Mouse (Mus musculus): ENCODE measurements around the gene Farp1. TPM values are rescaled to one million over a fixed set of nuclear protein-coding genes. Genes with fewer than 3 reads are reported as not detected.
A peak's percentile ranks its signal among the peaks of the same experiment; 100 is the strongest.

The Farp1 gene
- polyA plus RNA-seq, 1 experiment from 2014 or later, result 42.8 TPM

DNA sequence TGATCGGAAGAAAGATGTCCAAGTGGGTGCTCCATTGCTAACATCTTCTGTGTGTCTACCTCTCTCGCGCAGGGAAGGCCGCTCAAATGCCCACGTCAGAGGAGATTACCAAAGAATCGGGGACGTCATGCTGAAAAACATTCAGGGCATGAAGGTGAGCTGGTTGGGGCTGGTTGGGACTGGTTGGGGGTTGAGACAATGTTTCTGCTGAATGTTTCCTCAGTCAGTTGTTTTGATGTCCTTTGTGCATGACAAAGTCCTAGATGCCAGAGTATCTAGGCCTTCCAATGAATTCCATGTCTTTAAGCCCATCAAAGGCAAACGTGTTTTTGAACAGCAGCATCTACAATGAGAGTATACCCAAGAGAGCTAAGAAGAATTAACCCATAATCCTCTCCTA lies 232.8 kb downstream of the Farp1 start:
- 74% methylated on average over 8 of the region's 8 CpGs for WGBS
- Histone ChIP-seq H3K4me2 (ENCODE audit: low read length) (no peak overlapping the region), H3K4me1 (ENCODE audit: control insufficient read depth, insufficient read depth, low read length) (no peaks in the 10 kb centered on the region), H3K9ac (replicated peaks; ENCODE audit: low read length) (no peak overlapping the region), H3K27me3 (ENCODE audit: control insufficient read depth, insufficient read depth, low read length) (no peaks in the 10 kb centered on the region), H3K27ac (replicated peaks; ENCODE audit: low read depth, low read length) (no peak overlapping the region), H3K4me3 (replicated peaks; ENCODE audit: low read depth, low read length) (no peak overlapping the region), H3K36me3 (ENCODE audit: control insufficient read depth, insufficient read depth, low read length) (peaks cover 36% of the 10 kb centered on the region), H3K9me3 (ENCODE audit: control insufficient read depth, low read length) (no peaks in the 10 kb centered on the region)
- ATAC-seq (ENCODE audit: low FRiP score, low TSS enrichment), result no peak
- no peak for DNase-seq

DNA sequence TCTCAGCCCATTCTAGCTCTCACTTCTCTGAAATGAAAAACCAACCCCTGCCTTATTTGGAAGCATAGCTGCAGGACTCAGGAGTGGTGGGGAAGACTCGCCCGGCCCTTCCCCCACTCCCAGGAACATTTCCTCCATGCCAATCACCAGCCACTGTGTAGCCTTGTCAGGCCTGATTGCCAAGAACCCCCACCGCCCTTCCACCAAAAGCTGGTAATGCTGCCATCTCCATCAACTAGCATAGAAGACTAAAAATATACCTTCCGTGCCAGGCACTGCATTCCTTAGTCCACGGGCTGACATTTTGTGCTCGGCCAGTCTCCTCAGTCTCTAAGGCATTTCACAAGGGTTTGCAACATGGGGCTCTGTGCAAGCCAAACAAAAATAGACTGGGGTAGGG lies 235.5 kb downstream of the Farp1 start:
- H3K27ac ChIP-seq (replicated peaks; ENCODE audit: low read depth, low read length), result no peak overlapping the region
- DNase-seq (no peak), ATAC-seq (ENCODE audit: low FRiP score, low TSS enrichment) (no peak)
- 88% methylated on average over 6 of the region's 6 CpGs for WGBS
- H3K4me1 ChIP-seq (ENCODE audit: control insufficient read depth, insufficient read depth, low read length), result no peaks in the 10 kb centered on the region
- no peaks in the 10 kb centered on the region for H3K27me3 ChIP-seq (ENCODE audit: control insufficient read depth, insufficient read depth, low read length)
- no peak overlapping the region; the same call in 1 of the 2 replicates for H3K9ac ChIP-seq (replicated peaks; ENCODE audit: low read length)
- H3K4me3 ChIP-seq (replicated peaks; ENCODE audit: low read depth, low read length), result no peak overlapping the region
- no peak overlapping the region for H3K4me2 ChIP-seq (ENCODE audit: low read length)
- peaks cover 47% of the 10 kb centered on the region for H3K36me3 ChIP-seq (ENCODE audit: control insufficient read depth, insufficient read depth, low read length)
- H3K9me3 ChIP-seq (ENCODE audit: control insufficient read depth, low read length), result no peaks in the 10 kb centered on the region

DNA sequence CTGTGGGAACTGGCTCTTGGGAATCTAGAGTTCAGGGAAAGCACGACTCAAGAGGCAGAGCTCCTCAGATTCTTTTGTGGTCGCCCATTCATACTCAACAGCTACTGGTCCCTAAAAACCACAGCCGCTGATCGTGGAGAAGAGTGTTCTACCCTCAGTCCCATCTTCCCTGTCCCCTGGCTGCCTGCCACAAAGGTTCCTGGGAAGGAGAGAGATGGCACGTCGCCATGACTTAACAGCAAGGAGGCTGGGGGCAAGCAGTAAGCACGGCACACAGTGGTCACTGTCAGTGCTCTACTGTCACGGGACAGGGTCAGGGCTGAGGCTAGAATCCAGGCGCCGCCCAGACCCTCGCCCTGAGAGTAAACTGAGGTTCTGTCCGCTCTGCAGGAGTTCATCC lies 240.0 kb downstream of the Farp1 start:
- H3K9ac ChIP-seq (replicated peaks; ENCODE audit: low read length), result no peak overlapping the region
- H3K4me3 ChIP-seq (replicated peaks; ENCODE audit: low read depth, low read length), result no peak overlapping the region
- peaks cover 72% of the 10 kb centered on the region for H3K36me3 ChIP-seq (ENCODE audit: control insufficient read depth, insufficient read depth, low read length)
- no peaks in the 10 kb centered on the region for H3K4me1 ChIP-seq (ENCODE audit: control insufficient read depth, insufficient read depth, low read length)
- WGBS, result 88% methylated on average over 12 of the region's 12 CpGs
- no peaks in the 10 kb centered on the region for H3K27me3 ChIP-seq (ENCODE audit: control insufficient read depth, insufficient read depth, low read length)
- no peaks in the 10 kb centered on the region for H3K9me3 ChIP-seq (ENCODE audit: control insufficient read depth, low read length)
- DNase-seq (no peak), ATAC-seq (ENCODE audit: low FRiP score, low TSS enrichment) (no peak)
- no peak overlapping the region for H3K27ac ChIP-seq (replicated peaks; ENCODE audit: low read depth, low read length)
- no peak overlapping the region for H3K4me2 ChIP-seq (ENCODE audit: low read length)

DNA sequence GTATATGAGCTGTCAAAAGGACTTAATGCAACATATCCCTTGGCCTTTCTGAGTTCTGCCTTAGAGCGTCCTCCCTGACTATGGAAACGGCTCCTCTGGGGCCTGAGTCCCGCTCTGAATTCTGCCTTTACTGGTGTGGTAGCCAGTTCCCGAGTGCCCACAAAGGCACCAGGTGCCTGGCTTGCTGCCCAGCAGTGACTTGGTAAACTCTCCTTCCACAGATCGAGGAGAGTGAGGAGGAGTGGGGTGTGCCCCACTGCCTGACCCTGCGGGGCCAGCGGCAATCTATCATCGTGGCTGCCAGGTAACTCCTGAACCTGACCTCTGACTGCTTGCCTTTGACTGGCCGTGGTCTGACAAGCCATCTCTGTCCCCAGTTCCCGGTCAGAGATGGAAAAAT lies 241.0 kb downstream of the Farp1 start:
- no peak overlapping the region for H3K9ac ChIP-seq (replicated peaks; ENCODE audit: low read length)
- no peaks in the 10 kb centered on the region for H3K4me1 ChIP-seq (ENCODE audit: control insufficient read depth, insufficient read depth, low read length)
- H3K27ac ChIP-seq (replicated peaks; ENCODE audit: low read depth, low read length), result no peak overlapping the region
- H3K4me2 ChIP-seq (ENCODE audit: low read length), result no peak overlapping the region
- DNase-seq, result no peak
- 91% methylated on average over 10 of the region's 10 CpGs for WGBS
- H3K4me3 ChIP-seq (replicated peaks; ENCODE audit: low read depth, low read length), result no peak overlapping the region
- no peak for ATAC-seq (ENCODE audit: low FRiP score, low TSS enrichment)
- no peaks in the 10 kb centered on the region for H3K27me3 ChIP-seq (ENCODE audit: control insufficient read depth, insufficient read depth, low read length)
- H3K36me3 ChIP-seq (ENCODE audit: control insufficient read depth, insufficient read depth, low read length), result peaks cover 76% of the 10 kb centered on the region
- no peaks in the 10 kb centered on the region for H3K9me3 ChIP-seq (ENCODE audit: control insufficient read depth, low read length)

DNA sequence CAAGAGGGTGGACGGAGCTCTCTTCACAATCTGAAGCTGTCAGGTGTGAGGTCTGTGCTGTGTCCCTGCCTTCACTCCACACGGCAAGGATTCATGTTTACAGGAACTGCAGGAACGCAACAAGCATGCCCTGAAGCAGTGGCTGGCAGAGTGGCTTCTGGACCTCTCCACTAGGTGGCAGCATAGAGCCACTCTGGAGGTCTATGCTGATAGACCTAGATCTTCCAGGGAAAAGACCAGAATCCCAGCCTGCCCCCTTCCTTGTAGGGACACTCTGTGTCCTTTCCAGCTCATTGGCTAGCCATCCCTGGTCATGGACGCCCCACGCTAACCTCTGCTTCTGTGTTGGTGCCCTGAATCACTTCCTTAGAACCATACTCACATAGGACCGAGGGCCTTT lies 244.1 kb downstream of the Farp1 start:
- 31% methylated on average over 6 of the region's 6 CpGs for WGBS
- Histone ChIP-seq H3K9ac (replicated peaks; ENCODE audit: low read length) (no peak overlapping the region), H3K4me2 (ENCODE audit: low read length) (no peak overlapping the region), H3K27me3 (ENCODE audit: control insufficient read depth, insufficient read depth, low read length) (no peaks in the 10 kb centered on the region), H3K4me3 (replicated peaks; ENCODE audit: low read depth, low read length) (no peak overlapping the region), H3K9me3 (ENCODE audit: control insufficient read depth, low read length) (no peaks in the 10 kb centered on the region), H3K27ac (replicated peaks; ENCODE audit: low read depth, low read length) (no peak overlapping the region), H3K4me1 (ENCODE audit: control insufficient read depth, insufficient read depth, low read length) (no peaks in the 10 kb centered on the region), H3K36me3 (ENCODE audit: control insufficient read depth, insufficient read depth, low read length) (peaks cover 81% of the 10 kb centered on the region)
- ATAC-seq (ENCODE audit: low FRiP score, low TSS enrichment), result peak; percentile 59; the same call in 1 of the 2 replicates
- DNase-seq, result peak; percentile 93

GRCm38 (mm10) chr14:121280601-121281335 lies 245.8 kb downstream of the Farp1 start:
- no peak overlapping the region for H3K4me2 ChIP-seq (ENCODE audit: low read length)
- ATAC-seq (ENCODE audit: low FRiP score, low TSS enrichment), result no peak
- no peaks in the 10 kb centered on the region for H3K4me1 ChIP-seq (ENCODE audit: control insufficient read depth, insufficient read depth, low read length)

GRCm38 (mm10) chr14:121281336-121281710 lies 246.3 kb downstream of the Farp1 start:
- DNase-seq, result no peak
- Histone ChIP-seq H3K4me1 (ENCODE audit: control insufficient read depth, insufficient read depth, low read length) (no peaks in the 10 kb centered on the region), H3K27me3 (ENCODE audit: control insufficient read depth, insufficient read depth, low read length) (no peaks in the 10 kb centered on the region), H3K9ac (replicated peaks; ENCODE audit: low read length) (no peak overlapping the region), H3K27ac (replicated peaks; ENCODE audit: low read depth, low read length) (no peak overlapping the region), H3K4me2 (ENCODE audit: low read length) (no peak overlapping the region), H3K4me3 (replicated peaks; ENCODE audit: low read depth, low read length) (no peak overlapping the region), H3K36me3 (ENCODE audit: control insufficient read depth, insufficient read depth, low read length) (peaks cover 83% of the 10 kb centered on the region), H3K9me3 (ENCODE audit: control insufficient read depth, low read length) (no peaks in the 10 kb centered on the region)
- no peak for ATAC-seq (ENCODE audit: low FRiP score, low TSS enrichment)

More at GRCm38 (mm10) chr14:121280601-121281335, 245.8 kb downstream of the Farp1 start:
- H3K36me3 ChIP-seq (ENCODE audit: control insufficient read depth, insufficient read depth, low read length), result peaks cover 83% of the 10 kb centered on the region
- no peaks in the 10 kb centered on the region for H3K27me3 ChIP-seq (ENCODE audit: control insufficient read depth, insufficient read depth, low read length)
- H3K4me3 ChIP-seq (replicated peaks; ENCODE audit: low read depth, low read length), result no peak overlapping the region
- no peak overlapping the region for H3K27ac ChIP-seq (replicated peaks; ENCODE audit: low read depth, low read length)
- H3K9me3 ChIP-seq (ENCODE audit: control insufficient read depth, low read length), result no peaks in the 10 kb centered on the region
- no peak for DNase-seq
- no peak overlapping the region for H3K9ac ChIP-seq (replicated peaks; ENCODE audit: low read length)
- WGBS, result 89% methylated on average over 16 of the region's 16 CpGs

DNA sequence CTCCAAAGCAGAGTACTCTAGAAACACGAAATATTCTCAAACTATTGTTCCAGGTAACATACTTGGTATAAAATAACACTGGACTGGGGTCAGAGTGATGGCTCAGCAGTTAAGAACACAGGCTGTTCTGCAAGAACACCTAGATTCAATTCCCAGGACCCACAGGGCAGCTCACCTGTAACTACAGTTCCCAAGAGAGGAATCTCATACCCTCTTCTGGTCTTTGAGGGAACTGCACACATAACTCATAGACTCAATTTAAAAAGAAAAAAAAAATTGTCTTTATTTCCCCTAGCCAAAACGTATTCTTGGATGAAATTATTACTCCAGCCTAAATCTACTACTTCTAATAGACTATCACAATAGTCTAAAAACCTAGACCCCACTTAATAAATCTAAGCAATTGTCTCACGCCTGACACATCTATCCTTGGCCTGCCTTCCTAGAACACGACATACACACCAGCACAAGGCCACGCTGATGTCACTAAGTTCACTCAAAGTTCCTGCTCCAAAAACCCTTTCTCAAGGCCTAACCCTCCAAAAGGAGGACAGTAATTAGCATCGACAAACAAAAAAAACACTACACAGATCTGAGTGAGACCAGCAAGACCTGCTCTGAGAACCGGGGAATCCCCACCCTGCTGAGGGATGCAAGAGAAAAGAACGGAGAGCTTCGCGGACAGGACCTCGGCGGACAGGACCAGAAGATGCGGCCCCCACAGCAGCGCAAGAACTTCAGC lies 250.6 kb downstream of the Farp1 start:
- Histone ChIP-seq H3K4me2 (ENCODE audit: low read length) (no peak overlapping the region), H3K27ac (replicated peaks; ENCODE audit: low read depth, low read length) (no peak overlapping the region), H3K36me3 (ENCODE audit: control insufficient read depth, insufficient read depth, low read length) (peaks cover 61% of the 10 kb centered on the region), H3K9ac (replicated peaks; ENCODE audit: low read length) (no peak overlapping the region), H3K27me3 (ENCODE audit: control insufficient read depth, insufficient read depth, low read length) (no peaks in the 10 kb centered on the region), H3K4me3 (replicated peaks; ENCODE audit: low read depth, low read length) (no peak overlapping the region), H3K9me3 (ENCODE audit: control insufficient read depth, low read length) (no peaks in the 10 kb centered on the region), H3K4me1 (ENCODE audit: control insufficient read depth, insufficient read depth, low read length) (no peaks in the 10 kb centered on the region)
- DNase-seq, result peak; percentile 30
- 93% methylated on average over 14 of the region's 14 CpGs for WGBS
- ATAC-seq (ENCODE audit: low FRiP score, low TSS enrichment), result no peak

DNA sequence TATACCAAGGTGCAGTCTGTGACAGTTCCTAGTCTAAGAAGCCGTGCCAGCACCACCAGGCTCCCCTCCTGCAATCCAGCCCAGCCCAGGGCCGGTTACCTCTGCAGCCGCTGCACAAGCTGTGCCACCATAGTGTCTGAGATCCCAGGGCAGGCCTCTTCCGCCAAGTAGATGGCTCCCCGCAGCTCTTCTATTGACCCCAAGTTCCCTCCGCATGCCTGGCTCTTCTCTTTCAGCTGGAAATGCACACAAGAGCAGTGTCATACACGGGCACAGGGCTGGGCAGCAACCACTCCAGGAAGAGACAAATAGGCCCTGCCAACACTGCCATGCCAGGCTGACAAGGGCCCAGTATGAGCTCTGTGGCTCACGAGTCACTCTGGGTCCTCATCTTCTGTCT lies 256.9 kb downstream of the Farp1 start:
- DNase-seq (no peak), ATAC-seq (ENCODE audit: low FRiP score, low TSS enrichment) (no peak)
- Histone ChIP-seq H3K36me3 (ENCODE audit: control insufficient read depth, insufficient read depth, low read length) (peaks cover 26% of the 10 kb centered on the region; the same call in 1 of the 2 replicates), H3K27ac (replicated peaks; ENCODE audit: low read depth, low read length) (no peak overlapping the region), H3K27me3 (ENCODE audit: control insufficient read depth, insufficient read depth, low read length) (no peaks in the 10 kb centered on the region), H3K4me2 (ENCODE audit: low read length) (no peak overlapping the region), H3K9ac (replicated peaks; ENCODE audit: low read length) (no peak overlapping the region), H3K4me3 (replicated peaks; ENCODE audit: low read depth, low read length) (no peak overlapping the region), H3K9me3 (ENCODE audit: control insufficient read depth, low read length) (no peaks in the 10 kb centered on the region), H3K4me1 (ENCODE audit: control insufficient read depth, insufficient read depth, low read length) (no peaks in the 10 kb centered on the region)
- WGBS, result 95% methylated on average over 8 of the region's 8 CpGs
